Mouse (Mus musculus) frontal cortex, postnatal 25 days (tissue): ENCODE measurements around the gene Tmub2.
"Not testable (repeated sequence)": the region's sequence is repeated elsewhere in the genome, so short reads cannot be mapped to it uniquely, and the experiment has no call there.

ENCODE experiments used
- DNase-seq, 2 experiments: peaks; one replicate each; pipeline ENCODE4 v3.0.0; 2022; ENCODE audit warnings: low spot score in 2 of 2

Tmub2 gene

GRCm38 (mm10) chr11:102279595-102279994 is 5.1 kb upstream of the Tmub2 start:
- DNase-seq: no peak

DNA sequence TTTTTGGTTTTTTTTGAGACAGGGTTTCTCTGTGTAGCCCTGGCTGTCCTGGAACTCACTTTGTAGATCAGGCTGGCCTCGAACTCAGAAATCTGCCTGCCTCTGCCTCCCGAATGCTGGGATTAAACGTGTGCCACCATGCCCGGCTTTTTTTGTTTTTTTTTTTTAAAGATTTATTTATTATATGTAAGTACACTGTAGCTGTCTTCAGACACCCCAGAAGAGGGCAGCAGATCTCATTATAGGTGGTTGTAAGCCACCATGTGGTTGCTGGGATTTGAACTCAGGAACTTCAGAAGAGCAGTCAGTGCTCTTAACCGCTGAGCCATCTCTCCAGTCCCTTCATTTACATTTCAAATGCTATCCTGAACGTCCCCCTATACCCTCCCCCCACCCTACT is 4.5 kb upstream of the Tmub2 start:
- not testable (repeated sequence) for DNase-seq

DNA sequence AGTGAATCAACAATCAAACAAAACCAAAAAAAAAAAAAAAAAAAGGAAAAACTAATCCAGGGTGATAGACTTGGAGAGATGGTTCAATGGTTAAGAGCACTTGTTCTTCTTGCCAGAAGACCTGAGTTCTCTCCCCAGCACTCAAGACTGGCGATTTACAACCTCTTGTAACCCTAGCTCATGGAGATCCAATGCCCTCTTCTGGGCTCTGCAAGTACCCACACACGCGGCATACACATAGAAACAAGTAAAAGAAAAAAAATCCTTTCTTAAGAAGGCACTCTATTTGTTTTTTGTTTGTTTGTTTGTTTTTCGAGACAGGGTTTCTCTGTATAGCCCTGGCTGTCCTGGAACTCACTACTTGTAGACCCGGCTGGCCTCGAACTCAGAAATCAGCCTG is 809 bp upstream of the Tmub2 start:
- no peak for DNase-seq

GRCm38 (mm10) chr11:102285095-102285834 is 534 bp downstream of the Tmub2 start:
- no peak for DNase-seq

DNA sequence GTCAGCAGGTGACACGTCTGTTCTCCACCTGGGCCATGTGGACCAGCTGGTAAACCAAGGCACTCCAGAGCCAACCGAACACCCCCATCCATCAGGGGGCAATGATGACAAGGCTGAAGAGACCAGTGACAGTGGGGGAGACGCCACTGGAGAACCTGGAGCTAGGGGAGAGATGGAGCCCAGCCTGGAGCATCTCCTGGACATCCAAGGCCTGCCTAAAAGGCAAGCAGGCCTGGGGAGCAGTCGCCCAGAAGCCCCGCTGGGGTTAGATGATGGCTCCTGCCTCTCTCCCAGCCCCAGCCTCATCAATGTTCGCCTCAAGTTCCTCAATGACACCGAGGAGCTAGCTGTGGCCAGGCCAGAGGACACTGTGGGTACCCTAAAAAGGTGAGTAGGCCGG is 2.8 kb downstream of the Tmub2 start:
- no peak for DNase-seq

GRCm38 (mm10) chr11:102288027-102288804 is 3.5 kb downstream of the Tmub2 start:
- DNase-seq: no peak

DNA sequence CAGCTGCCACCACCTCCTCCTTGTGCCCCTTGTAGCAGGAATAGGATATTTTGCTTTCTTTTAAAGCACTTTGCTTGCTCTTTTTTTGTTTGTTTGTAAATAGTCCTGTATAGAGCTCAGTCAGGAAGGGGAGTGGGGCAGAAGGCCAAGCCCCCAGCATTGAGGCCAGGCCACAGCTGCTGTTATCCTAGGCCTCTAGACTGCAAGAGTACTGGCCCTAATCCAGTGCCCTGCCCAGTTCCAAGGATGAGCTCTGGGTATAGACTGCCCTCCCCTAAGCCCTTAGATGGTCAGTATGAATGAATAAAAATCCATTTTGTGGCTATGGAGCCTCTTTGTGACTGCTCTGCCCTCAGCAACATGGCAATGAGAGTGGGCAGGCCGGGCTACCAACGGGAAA is 4.2 kb downstream of the Tmub2 start:
- DNase-seq: no peak

DNA sequence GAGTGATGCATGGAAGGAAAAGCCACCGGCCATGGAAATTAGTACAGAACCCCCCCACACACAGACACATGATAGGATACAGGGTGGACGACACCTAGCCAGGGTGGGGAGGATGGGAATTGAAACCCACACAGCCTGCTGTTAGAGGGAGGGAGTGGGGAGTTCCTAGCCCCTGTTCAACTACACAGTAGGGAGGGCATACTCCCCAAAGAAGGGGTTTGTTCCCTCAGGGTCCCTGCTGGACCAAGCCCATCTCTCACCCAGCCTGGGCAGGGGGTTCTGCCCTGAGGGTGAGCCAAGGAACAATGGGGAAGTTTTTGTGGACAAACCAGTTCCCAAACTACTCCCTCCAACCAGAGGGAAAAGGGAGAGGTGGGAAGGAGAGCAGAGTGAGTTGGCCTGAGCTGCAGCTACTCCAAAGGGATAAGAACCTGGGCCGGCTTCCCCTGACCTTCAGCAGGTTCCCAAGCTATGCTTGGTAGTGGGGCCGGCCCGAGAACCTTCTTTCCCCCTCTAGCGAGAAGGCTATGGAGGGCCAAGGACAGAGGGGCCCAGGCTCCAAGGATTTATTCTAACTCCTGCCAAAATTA is 4.9 kb downstream of the Tmub2 start:
- no peak for DNase-seq

DNA sequence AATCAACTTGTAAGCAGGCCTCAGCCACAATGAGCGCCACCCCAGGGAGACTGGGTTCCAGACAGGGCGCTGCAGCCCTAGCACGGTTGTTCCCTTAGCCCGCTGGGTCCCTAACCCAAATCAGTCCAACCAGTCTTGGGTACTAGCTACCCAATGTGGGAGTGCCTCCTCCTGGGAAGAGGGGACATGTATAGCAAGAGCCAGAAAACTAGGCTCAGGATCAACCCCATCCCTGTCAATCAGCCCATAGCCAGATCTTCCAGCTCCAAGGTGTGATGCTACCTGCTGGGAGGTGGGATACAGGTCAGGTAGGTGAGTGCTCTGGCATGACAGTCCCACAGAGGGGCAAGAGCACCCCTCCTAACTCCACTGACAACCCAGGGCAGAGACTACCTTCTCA is 5.4 kb downstream of the Tmub2 start:
- no peak for DNase-seq

DNA sequence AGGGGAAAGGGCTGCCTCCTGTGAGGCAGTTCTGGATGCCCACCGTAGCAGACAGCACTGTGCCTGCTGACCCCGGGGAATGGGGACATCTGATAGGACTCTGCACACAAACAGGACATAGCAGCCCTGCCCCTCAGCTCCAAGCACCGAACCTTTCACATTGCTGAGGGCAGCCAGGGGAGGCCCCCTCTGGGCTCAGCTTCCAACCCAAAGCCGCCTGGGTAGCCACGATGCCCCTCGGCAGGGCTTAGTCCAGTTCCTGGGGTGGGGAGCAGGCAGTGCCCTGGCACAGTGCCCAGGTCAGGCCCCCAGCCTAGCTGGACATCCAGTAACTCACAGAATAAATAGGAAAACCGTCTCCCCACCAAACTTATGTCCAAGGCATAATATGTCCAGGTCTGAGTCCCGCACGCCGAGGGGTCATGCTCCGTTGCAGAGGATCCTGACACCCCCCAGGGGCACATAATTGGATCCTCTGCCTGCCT is 6.4 kb downstream of the Tmub2 start:
- no peak for DNase-seq

DNA sequence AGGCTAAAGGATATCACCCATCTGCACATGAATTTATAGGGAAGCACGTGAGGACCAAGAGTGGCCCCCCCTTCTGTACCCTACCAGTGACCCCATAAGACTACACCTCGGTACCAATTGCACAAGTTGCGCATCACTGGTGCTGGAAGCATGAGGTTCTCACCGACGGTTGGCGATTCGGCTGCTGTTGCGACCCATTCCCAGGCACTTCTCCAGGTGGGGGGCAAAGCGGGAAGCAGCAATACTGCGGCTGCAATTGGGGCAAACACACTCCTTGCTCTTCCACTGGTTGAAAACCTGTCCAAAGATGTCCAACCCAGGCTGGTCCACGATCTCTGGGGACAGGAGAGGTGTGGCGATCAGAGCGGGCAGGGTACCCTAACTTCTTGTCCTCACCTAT is 9.2 kb downstream of the Tmub2 start:
- no peak for DNase-seq

DNA sequence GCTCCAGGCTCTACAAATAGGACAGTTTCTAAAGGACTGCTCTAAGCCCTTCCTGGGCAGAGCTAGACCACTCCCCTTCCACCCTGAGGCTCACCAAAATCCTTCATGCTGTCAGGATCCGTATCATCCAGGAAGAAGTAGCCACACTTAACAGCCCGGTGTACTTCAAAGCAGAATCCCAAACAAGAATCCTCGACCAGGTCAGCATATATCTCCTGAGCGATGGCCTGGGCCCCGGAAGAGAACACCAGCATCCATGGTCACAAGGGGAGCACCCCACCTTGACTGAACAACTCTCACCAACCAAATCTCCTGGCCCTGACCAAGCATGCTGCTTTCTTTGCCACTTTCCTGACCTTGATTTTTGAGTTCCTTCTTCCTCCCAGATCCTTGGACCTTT is 9.7 kb downstream of the Tmub2 start:
- DNase-seq: no peak

DNA sequence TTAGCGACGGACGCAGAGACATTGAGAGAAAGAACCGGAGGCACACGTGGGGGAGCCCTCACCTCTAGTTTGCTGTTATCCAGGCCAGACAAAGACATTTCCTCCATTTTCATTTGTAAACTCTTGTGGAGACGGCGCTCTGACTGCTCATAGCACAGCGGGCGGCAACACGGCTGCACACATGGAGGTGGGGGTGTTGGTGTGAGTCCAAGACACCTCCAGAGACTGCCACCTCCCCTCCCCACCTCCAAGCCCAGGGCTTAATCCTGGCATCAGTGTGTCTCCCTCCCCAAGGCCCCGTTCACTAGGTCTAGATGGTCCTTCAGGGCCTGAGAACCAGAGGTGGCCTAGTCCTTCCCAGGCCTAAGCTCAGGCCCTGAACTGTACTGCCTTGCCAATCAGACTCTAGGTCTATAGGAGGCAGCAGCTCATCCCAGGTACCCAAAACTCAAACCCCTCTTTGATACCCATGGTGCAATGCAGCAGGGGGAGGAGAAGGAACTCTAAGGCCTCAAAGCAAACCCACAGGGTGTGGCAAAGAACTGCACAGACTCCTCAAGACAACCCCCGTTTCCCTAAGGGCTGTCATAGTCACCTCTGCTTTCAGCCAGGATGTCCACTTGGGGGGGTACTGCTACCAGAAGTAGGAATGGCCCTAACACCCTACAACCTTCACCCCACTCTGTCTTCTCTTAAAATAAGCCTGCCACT is 10.3 kb downstream of the Tmub2 start:
- no peak for DNase-seq

DNA sequence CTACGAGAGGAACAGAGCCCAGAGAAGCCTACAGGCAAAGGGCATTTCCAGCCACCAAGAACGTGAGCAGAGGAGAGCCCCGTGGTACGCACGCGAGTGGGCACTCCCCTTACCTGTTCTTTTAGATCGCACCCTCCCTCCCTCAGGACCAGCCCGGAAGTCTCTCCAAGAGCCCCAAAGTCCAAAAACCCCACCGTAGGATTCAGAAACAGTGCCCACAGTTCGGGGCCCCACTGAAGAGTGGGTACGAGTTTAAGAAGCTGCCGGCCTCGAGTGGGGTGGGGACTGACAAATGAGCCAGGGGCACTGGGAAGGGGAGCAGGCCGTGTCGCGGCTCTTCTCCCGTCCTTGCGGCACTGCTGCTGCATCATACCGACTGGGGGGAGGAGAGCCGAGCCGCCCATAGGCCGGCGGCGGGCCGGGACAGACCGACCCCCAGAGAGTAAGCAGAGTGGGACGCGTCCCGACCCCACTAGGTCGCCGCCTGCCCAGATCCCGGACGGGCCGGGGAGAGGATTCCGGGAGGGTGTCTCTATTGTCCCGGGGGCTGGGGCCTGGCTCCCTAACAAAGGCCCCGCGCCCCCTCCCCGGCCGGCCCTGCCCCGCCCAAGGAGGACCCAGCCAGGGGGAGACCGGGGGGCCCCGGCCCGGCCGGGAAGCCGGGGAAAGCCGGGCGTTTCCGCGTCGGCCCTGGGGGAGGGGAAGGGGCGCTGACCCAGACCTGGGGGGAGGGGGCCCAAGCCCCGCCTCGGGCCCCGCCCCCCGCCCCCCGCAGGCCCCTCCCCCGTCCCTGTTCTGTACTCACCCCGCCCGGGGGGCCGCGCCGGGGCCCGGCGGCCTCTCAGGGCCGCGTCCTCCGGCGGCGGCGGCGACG is 11.1 kb downstream of the Tmub2 start:
- no peak for DNase-seq

DNA sequence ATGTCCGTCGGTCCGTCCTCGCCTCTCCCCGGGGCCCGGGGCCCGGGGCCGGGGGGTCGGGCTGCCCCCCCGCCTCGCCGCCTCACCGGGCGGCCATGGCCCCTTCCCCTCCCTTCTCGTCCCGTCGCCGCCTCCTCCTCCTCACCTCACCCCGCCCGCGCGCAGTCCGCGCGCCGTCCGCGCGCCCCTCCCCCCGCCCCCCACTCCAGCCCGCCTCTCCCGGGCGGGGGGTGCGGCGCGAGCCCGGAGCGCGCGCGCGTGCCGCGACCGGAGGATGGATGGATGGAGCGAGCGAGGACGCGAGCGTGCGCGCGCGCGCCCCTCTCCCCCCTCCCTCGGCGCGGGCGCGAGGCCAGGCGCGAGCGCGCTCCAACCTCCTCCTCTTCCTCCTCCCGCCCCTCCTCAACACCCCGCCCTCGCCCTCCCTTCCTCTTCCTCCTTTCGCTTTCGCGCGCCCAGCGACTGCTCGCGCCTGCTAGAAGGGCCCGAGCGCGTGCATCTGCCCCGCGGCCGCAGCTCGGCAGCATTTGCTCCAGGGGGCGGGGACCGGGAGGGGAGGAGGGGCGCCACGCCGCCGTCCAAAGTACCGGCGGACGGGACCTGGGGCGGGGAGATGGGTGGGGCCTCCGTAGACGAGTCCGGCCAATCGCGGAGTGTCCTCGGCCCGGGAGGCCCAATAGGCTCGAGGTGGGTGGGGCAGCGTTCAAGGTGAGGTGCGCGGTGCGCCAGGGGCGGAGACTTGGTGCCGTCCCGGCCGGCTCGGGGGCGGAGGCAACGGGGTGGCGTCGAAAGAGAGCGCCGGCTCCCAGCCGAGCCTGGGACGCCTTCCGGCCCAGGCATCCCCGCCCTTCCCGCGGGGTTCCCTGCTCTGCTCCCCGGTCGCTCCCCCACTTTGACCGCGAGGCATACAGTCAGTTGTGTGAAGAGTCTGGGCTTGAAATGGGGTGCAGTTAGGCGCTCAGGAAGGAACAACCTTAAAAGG is 12.1 kb downstream of the Tmub2 start, which contains the start of gene Atxn7l3:
Atxn7l3 (minus strand) TSS at position 141 of the 982 bp plus-strand sequence.
- peak; percentile 87 to 96 for DNase-seq

- DNase-seq: peak in 1 of 2 experiments; percentile 27
These were observed 13.1 kb downstream of the Tmub2 start for GRCm38 (mm10) chr11:102297577-102298556.

GRCm38 (mm10) chr11:102299839-102300238 is 15.1 kb downstream of the Tmub2 start:
- DNase-seq: no peak

DNA sequence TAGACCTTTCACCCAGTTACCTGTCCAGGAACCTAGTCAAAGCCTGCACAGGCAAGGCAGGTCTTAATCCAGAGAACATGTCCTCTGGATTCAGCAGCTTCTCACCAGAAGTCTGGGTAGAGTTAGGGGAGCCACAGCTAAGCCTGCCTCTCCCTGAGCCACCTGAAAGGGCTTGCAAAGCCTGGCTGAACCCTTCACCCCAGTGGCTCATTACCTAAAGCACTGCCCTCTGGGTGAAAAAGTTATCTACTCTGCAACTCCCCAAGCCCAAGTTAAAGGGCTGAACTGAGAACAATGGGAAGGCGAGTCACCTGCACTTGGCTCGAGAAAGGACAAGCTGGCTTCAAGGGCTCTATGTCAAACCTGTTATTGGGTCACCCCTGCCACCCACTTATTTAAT is 19.4 kb downstream of the Tmub2 start:
- DNase-seq: no peak

- no peak for DNase-seq
These were observed 20.6 kb downstream of the Tmub2 start for GRCm38 (mm10) chr11:102305359-102305758.
